Mouse (Mus musculus) kidney, embryonic 14.5 days (tissue): ENCODE results near the gene Cep41. TPM values are rescaled to one million over a fixed set of nuclear protein-coding genes. Genes with fewer than 3 reads are reported as not detected.
A peak's percentile ranks its signal among the peaks of the same experiment; 100 is the strongest.

ENCODE experiments used
- ATAC-seq: fragments of 200-750 bp; cut with Nextera tagmentation; 2 replicates; pipeline ENCODE4 v1.8.0; 2017; ENCODE audit warnings: moderate number of reproducible peaks, mild to moderate bottlenecking, moderate TSS enrichment, moderate library complexity; ENCODE audit not compliant: low FRiP score, low TSS enrichment
- H3K27ac ChIP-seq: fragments of 300-500 bp; sonication (generic); 2 replicates; pipeline ENCODE4 v1.5.1; 2014; ENCODE audit warnings: low read depth, mild to moderate bottlenecking, low read length, moderate library complexity, mixed read lengths
- H3K27me3 ChIP-seq: fragments of 300-500 bp; sonication (generic); 2 replicates; pipeline ENCODE4 v1.6.1; 2014; ENCODE audit warnings: mild to moderate bottlenecking, low read length; ENCODE audit not compliant: control insufficient read depth, insufficient read depth
- H3K36me3 ChIP-seq: fragments of 300-500 bp; sonication (generic); 2 replicates; pipeline ENCODE4 v1.6.1; 2014; ENCODE audit warnings: low read length, mixed read lengths; ENCODE audit not compliant: control insufficient read depth, insufficient read depth
- H3K4me1 ChIP-seq: fragments of 300-500 bp; sonication (generic); 2 replicates; pipeline ENCODE4 v1.6.1; 2014; ENCODE audit warnings: low read length, mixed read lengths; ENCODE audit not compliant: control insufficient read depth, insufficient read depth
- H3K4me2 ChIP-seq: fragments of 300-500 bp; sonication (generic); replicated peaks from 2 replicates; pipeline ENCODE4 v1.6.1; 2014; ENCODE audit warnings: low read depth, mild to moderate bottlenecking, low read length
- H3K4me3 ChIP-seq: fragments of 300-500 bp; sonication (generic); 2 replicates; pipeline ENCODE4 v1.5.1; 2014; ENCODE audit warnings: mild to moderate bottlenecking, low read length
- H3K9ac ChIP-seq: fragments of 300-500 bp; sonication (generic); 2 replicates; pipeline ENCODE4 v1.6.1; 2014; ENCODE audit warnings: low read depth, mild to moderate bottlenecking, low read length, moderate library complexity
- H3K9me3 ChIP-seq: fragments of 300-500 bp; sonication (generic); 2 replicates; pipeline ENCODE4 v1.6.1; 2016; ENCODE audit warnings: low read length; ENCODE audit not compliant: control insufficient read depth
- WGBS: fragments of 180-500 bp; shearing (Covaris S2); extraction: QIAGEN DNeasy Blood & Tissue Kit; methylation state at CpG from one replicate; pipeline ENCODE4 v1.1.7; 2014; 5-methylcytosine and 5-hydroxymethylcytosine counted together
- polyA plus RNA-seq: library from polyadenylated mRNA; unstranded; fragments of >200 nt; fragmentation: Nextera tagmentation; extraction: Ambion mirVana; gene quantifications from 2 replicates; pipeline ENCODE4 v1.2.1, GENCODE M21; 2014

Gene Cep41
- polyA plus RNA-seq, 1 experiment from 2014 or later: 31.2 TPM

DNA sequence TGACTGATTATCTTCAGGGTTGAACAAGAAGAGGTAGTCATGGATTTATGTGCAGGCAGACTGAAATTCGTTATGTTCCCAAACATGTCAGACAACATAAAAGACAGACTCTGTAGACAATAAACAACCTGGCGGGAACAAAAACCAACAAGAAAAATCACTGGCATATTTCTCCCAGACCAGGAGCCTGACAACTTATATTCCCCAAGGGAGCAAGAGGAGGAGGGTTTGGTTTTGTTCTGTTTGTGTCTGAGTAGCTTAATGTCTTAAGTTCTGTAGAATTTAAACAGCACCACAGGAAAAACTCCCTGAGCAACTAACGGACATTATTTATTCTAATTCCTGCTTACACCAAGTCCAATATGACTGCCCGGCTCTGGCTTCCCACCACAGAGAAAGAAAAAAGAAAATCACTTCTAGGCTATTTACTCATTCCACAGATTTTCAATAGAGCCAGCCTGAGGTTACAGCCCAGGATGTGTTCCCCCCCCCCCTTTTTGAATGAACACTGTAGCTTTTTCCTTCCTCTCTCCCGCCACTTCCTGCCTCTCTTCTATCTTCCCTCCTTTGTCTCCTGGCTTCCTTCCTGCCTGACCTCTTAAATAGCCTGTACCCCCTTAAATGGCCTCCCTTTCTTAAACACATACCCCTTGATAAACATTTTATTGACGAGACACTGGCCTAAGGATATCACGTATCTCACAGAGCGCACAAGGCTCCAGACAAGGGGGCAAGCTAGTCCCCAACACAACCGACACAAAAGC, 40.9 kb downstream of the Cep41 start:
- no peak overlapping the region for H3K4me2 ChIP-seq
- 34% methylated on average over 9 of the region's 9 CpGs for WGBS
- H3K27ac ChIP-seq: peak overlapping the region; percentile 88
- ATAC-seq: no peak
- no peaks in the 10 kb centered on the region for H3K9me3 ChIP-seq
- peaks cover 44% of the 10 kb centered on the region for H3K4me1 ChIP-seq
- H3K4me3 ChIP-seq: no peak overlapping the region
- H3K27me3 ChIP-seq: no peaks in the 10 kb centered on the region
- H3K36me3 ChIP-seq: no peaks in the 10 kb centered on the region
- no peak overlapping the region for H3K9ac ChIP-seq

DNA sequence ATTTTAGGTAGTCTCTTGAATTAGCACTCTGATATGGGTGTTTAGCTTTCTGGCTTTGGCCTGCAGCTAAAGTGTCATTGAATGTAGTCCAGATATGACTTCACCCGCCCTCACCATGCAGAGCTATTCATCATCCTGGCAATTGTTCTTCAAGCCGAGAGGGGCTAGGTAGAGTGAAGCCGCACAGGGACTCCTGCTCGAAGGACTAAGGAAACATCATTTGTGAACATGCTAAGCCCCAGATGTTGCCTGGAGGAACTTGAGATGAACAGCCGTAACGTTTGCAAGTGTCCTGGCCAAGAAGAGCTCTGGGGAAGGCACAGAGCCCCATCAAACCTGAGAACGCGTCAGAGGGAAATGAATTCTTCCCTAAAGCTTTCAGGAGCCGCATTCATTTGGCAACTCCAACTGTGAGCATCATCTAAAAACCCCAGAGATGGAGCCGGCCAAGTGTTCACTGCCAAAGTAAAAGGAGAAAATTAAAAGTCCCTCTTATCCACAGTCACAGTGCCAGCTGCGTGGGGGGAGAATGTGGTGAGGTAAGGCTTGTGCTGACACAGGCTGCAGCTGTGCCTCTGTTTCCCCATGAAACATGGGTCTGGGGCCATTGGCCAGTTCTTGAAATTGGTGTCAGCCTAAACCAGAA, 43.8 kb downstream of the Cep41 start:
- Histone ChIP-seq H3K27me3 (no peaks in the 10 kb centered on the region), H3K9ac (no peak overlapping the region), H3K4me3 (no peak overlapping the region), H3K27ac (peak overlapping the region; percentile 51; the same call in 1 of the 2 replicates), H3K9me3 (no peaks in the 10 kb centered on the region), H3K4me2 (no peak overlapping the region), H3K4me1 (peaks cover 27% of the 10 kb centered on the region), H3K36me3 (no peaks in the 10 kb centered on the region)
- 78% methylated on average over 11 of the region's 11 CpGs for WGBS
- no peak for ATAC-seq

DNA sequence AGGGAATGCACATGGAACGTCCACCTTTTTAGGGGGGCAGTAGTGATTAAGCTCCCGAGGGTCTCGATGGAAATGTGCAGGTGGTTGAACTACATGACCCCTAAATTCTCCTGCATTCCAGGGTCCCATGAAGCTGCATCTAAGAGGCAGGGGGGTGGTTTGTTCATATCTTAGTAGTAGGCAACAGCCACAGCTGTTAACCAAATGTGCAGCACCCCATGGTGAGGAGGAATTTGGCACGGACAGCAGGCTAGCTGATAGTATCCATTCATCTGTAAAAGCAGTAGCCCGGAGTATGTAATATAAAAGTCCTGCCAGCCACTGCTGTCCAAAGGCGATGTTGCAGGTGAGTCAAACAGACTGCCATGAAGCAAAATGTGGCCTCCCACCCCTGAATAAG, 48.2 kb downstream of the Cep41 start:
- no peaks in the 10 kb centered on the region for H3K36me3 ChIP-seq
- WGBS: 85% methylated on average over 6 of the region's 6 CpGs
- peaks cover 17% of the 10 kb centered on the region; the same call in 1 of the 2 replicates for H3K4me1 ChIP-seq
- no peak overlapping the region for H3K27ac ChIP-seq
- no peak for ATAC-seq
- no peak overlapping the region for H3K9ac ChIP-seq
- no peaks in the 10 kb centered on the region for H3K27me3 ChIP-seq
- H3K4me3 ChIP-seq: no peak overlapping the region
- no peaks in the 10 kb centered on the region for H3K9me3 ChIP-seq
- H3K4me2 ChIP-seq: no peak overlapping the region

DNA sequence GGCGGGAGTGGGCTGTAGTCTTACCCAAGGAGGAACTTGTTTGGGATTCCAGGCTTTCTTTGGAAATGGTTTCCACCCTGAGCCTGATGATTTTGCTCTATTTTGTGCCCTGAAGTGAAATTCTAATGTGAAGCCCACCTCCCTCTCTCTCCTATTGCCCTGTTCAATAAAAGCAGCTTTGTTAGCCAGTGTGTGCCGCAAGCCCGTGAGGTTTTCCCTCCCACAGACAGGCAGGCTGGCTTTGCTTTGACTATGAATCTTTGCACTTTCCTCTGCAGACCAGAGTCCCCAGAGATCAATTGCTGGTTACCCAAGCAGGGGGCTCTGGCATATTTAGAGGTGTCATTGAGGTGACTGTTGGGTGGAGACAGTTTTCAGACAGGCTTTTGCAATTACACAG, 49.1 kb downstream of the Cep41 start:
- no peak for ATAC-seq
- no peak overlapping the region for H3K4me2 ChIP-seq
- no peak overlapping the region for H3K4me3 ChIP-seq
- no peak overlapping the region for H3K9ac ChIP-seq
- H3K27ac ChIP-seq: peak overlapping the region; percentile 67; the same call in 1 of the 2 replicates
- no peaks in the 10 kb centered on the region for H3K9me3 ChIP-seq
- peaks cover 17% of the 10 kb centered on the region; the same call in 1 of the 2 replicates for H3K4me1 ChIP-seq
- H3K27me3 ChIP-seq: no peaks in the 10 kb centered on the region
- 61% methylated on average over 3 of the region's 3 CpGs for WGBS
- no peaks in the 10 kb centered on the region for H3K36me3 ChIP-seq

DNA sequence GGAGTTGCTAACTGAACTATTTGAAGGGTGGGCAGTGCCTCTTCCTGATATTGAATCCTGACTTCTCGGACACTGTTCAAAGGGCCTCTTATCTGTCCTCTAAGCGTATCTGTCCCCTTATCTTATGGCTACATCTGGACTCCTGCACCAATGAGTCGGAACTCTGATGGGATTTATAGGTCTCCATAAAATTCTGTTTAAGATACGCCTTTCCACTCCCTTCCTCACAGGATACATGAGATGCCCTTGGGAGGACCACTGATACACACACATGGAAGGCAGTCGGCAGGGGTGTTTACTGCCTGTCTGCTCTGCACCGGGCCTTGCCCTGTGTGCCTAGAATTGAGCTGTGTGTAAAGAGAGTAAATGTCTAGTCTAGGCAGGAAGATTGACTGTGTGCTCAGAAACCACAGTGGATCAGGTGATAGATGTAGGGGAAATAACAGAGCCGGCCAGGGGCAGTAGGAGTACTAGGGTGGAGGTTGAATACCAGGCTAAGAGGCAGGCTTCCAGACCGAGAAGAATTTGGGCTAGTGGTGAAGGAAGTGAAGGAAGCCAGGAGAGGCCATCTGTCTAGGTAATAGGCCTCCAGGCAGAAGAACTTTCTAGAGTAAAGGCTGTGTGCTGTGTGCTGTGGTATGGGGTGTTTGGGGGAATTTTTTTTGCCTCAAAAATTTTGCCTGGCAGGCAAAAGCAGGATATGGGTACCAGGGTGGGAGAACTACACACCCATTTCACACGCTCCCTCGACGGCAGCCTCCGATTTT, 49.7 kb downstream of the Cep41 start:
- Histone ChIP-seq H3K9ac (no peak overlapping the region), H3K36me3 (no peaks in the 10 kb centered on the region), H3K27me3 (no peaks in the 10 kb centered on the region), H3K4me2 (no peak overlapping the region), H3K4me3 (no peak overlapping the region), H3K9me3 (no peaks in the 10 kb centered on the region), H3K4me1 (peaks cover 14% of the 10 kb centered on the region; the same call in 1 of the 2 replicates), H3K27ac (peak overlapping the region; percentile 67; the same call in 1 of the 2 replicates)
- peak; percentile 85 for ATAC-seq
- WGBS: 36% methylated on average over 12 of the region's 12 CpGs

DNA sequence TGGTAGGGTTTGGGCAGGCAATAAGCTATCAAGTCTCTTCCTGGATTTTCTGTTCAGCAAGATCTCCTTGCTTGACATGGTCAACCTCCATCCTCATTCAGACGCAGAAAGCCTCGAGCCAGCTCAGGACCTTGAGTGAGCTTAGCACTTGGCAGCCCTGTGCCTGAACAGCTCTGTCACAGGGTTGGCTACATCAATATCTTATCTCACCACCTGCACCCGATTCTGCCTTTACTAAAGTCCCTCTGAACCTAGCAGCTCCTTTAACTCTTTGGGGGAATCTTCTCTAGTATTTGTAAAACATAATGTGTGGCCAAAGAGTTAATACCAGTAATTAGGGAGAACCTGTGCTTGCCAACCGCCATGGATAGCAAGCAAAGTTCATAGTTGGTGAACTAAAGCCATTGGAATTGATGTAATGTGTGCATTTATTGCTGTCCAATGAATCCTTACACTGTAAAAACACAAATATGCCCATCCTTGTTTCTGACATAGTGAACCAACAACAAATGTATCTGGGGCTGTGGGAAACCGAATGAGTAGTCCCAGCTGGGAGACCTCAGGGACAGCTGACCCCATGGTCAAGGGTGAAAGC, 54.8 kb downstream of the Cep41 start, which contains the start of gene Cpa1:
Gene Cpa1, plus strand, starts transcription at position 545 of the 595 bp plus-strand sequence.
- WGBS: 73% methylated on average over 5 of the region's 5 CpGs
- H3K36me3 ChIP-seq: no peaks in the 10 kb centered on the region
- no peak within 1 kb of the TSS for H3K4me2 ChIP-seq

DNA sequence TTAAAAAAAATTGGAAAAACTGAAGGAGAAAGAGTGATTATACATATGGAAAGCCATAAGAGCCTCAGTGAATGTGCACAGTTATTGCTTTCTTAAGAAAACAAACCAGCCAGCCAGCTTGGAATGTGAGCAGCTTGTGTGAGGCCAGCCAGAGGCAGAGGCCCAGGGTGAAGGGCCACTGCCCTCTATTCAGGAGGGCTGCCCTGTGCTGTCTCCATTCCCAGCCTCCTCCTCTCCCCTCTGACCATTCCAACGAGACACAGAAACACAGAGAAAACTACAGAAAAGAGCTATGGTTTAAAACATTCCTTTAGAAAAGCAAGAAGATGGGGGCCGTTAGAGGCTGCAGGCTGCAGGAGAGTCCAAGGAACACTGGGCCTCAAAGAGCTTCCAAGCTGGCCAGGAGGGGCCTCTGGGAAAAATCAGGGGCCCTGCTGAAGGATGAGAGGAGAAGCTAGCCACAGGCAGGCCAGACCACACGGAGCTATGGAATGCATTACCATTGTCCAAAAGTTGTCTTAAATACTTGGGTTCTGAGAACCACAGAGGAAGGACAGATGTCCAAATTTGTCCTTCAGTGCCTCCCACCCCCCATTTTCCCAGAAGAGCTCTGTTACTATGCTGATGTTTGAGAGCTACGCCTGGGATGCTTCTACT, 57.2 kb downstream of the Cep41 start:
- 21% methylated on average over 4 of the region's 4 CpGs for whole genome bisulfite sequencing
- H3K9ac ChIP-seq: no peak overlapping the region
- no peaks in the 10 kb centered on the region for H3K9me3 ChIP-seq
- H3K4me2 ChIP-seq: no peak overlapping the region
- H3K4me1 ChIP-seq: peaks cover 27% of the 10 kb centered on the region
- H3K27me3 ChIP-seq: no peaks in the 10 kb centered on the region
- peak; percentile 77; the same call in 1 of the 2 replicates for ATAC-seq
- H3K27ac ChIP-seq: peak overlapping the region; percentile 90
- H3K36me3 ChIP-seq: no peaks in the 10 kb centered on the region
- H3K4me3 ChIP-seq: no peak overlapping the region

More for the DNA sequence above, 54.8 kb downstream of the Cep41 start, which contains the start of gene Cpa1:
- Histone ChIP-seq H3K4me1 (peaks cover 34% of the 10 kb centered on the region), H3K9ac (no peak within 1 kb of the TSS), H3K9me3 (no peaks in the 10 kb centered on the region), H3K27ac (0 out of 2 replicates have a peak within 1 kb of the TSS, but pooled peaks have one; percentile 14), H3K27me3 (no peaks in the 10 kb centered on the region), H3K4me3 (no peak within 1 kb of the TSS)
- no peak for ATAC-seq

DNA sequence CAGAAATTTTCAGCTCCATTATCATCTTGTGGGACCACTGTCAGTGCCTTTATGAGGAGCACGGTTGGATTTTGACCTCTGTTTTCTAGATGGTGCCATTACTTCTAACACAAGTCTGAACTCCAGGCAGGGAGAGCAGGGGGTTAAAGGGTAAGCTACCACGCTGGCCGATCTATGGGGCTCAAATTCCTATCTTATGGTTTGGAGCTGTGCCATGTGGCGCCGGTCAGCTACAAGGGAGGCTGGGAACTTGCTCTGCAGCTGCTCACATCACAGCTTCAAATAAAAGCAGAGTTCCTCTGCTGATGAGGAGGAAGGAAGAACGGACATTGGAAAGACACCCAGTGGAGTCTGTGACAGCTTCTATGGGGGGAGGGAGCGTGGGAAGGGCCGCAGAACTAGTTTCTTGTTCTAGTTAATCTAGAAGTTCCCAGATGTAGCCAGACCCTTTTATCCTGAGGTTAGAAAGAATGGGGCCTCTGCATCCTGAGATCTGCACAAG, 58.1 kb downstream of the Cep41 start:
- H3K4me1 ChIP-seq: peaks cover 27% of the 10 kb centered on the region
- H3K27me3 ChIP-seq: no peaks in the 10 kb centered on the region
- 21% methylated on average over 8 of the region's 8 CpGs for WGBS
- peak overlapping the region; percentile 90; the same call in 1 of the 2 replicates for H3K27ac ChIP-seq
- H3K36me3 ChIP-seq: no peaks in the 10 kb centered on the region
- H3K4me3 ChIP-seq: no peak overlapping the region
- H3K9ac ChIP-seq: no peak overlapping the region
- ATAC-seq: 0 out of 2 replicates have a peak, but pooled peaks have one; percentile 39
- no peaks in the 10 kb centered on the region for H3K9me3 ChIP-seq
- no peak overlapping the region for H3K4me2 ChIP-seq
